In the genomic region with DNA sequence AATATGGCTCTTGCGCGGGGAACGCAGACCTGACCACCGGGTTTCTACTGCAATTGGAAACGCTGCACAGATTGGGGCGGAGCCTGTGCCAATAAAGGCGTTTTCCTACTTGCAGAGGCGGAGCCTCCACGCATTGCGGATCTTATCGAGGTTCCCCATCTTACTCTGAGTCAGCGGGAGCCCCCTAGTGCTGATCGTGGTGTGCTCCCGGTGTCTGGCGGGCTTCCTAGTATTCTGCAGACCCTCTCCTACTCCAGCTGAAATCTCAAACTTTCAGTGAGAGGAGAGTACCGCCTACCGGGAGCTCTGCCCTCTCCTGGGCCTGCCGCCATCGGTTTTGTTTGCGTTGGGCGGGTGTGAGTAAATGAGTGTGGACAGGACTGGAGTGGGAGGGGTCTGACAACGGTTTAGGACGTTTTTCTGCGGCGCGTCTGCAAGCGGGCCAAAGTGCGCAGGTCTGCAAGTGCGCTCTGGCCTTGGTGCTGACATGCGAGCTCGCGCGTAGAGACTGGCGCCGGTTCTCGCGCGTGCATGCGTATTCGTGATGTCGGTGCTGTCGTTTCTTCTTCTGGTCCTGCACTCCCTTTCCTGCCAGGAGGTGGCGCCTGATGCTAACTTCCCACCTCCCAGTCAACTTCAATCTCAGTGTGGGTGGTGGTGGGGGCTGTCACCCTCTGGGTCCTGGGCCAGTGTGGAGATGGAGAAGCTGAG, we compare ENCODE assay signal across 8 mouse cellular contexts. TPM values are rescaled to one million over a fixed set of nuclear protein-coding genes. Genes with fewer than 3 reads are reported as not detected.
A peak's percentile ranks its signal among the peaks of the same experiment; 100 is the strongest.
DNase-seq lines count a peak whose midpoint lies in the region; ATAC-seq lines count a peak whose summit lies in the region.

No protein-coding gene starts in this region.

- peaks cover 6% of the 10 kb centered on the region for H3K4me1 ChIP-seq in erythroblast, embryonic 14.5 days (ENCODE audit: control insufficient read depth)
- peaks cover 11% of the 10 kb centered on the region for H3K4me1 ChIP-seq in heart, embryonic 12.5 days (replicated peaks)
- H3K4me1 ChIP-seq in kidney, embryonic 15.5 days = peaks cover 23% of the 10 kb centered on the region

- peak; percentile 72 for DNase-seq in CD4-positive helper T cell, adult 2 months (ENCODE audit: low read depth, low spot score)
- peak; percentile 89 for DNase-seq in brain, embryonic 18.5 days (ENCODE audit: low read depth, low spot score)
- DNase-seq in liver = peak; percentile 78
- DNase-seq in monocyte, adult 2 months (ENCODE audit: low read depth in 1 of 2, low spot score in 2 of 2) = peak; percentile 9 to 11
- DNase-seq in spleen, postnatal 36 days (ENCODE audit: low spot score in 2 of 2) = peak; percentile 19 to 22

- H3K27me3 ChIP-seq in erythroblast, embryonic 14.5 days (ENCODE audit: control insufficient read depth) = peaks cover 34% of the 10 kb centered on the region
- peaks cover 89% of the 10 kb centered on the region for H3K27me3 ChIP-seq in heart, embryonic 12.5 days (replicated peaks)
- peaks cover 78% of the 10 kb centered on the region for H3K27me3 ChIP-seq in kidney, embryonic 15.5 days

- peak; percentile 73 for ATAC-seq in heart, embryonic 12.5 days (ENCODE audit: insufficient number of reproducible peaks, low FRiP score)
- peak; percentile 87 for ATAC-seq in kidney, embryonic 15.5 days (replicated peaks; ENCODE audit: low FRiP score)

- H3K9me3 ChIP-seq in erythroblast, embryonic 14.5 days (ENCODE audit: control insufficient read depth, low read length) = no peaks in the 10 kb centered on the region
- H3K9me3 ChIP-seq in heart, embryonic 12.5 days (replicated peaks) = no peaks in the 10 kb centered on the region
- no peaks in the 10 kb centered on the region for H3K9me3 ChIP-seq in kidney, embryonic 15.5 days (replicated peaks)

- H3K4me2 ChIP-seq in heart, embryonic 12.5 days = peak overlapping the region; percentile 76
- H3K4me2 ChIP-seq in kidney, embryonic 15.5 days = peak overlapping the region; percentile 78

- no peaks in the 10 kb centered on the region for H3K36me3 ChIP-seq in erythroblast, embryonic 14.5 days (ENCODE audit: control insufficient read depth)
- no peaks in the 10 kb centered on the region for H3K36me3 ChIP-seq in heart, embryonic 12.5 days
- H3K36me3 ChIP-seq in kidney, embryonic 15.5 days = no peaks in the 10 kb centered on the region

- no peak overlapping the region for H3K9ac ChIP-seq in heart, embryonic 12.5 days
- no peak overlapping the region for H3K9ac ChIP-seq in kidney, embryonic 15.5 days

- no peak overlapping the region for H3K27ac ChIP-seq in heart, embryonic 12.5 days (ENCODE audit: poor library complexity, severe bottlenecking)
- H3K27ac ChIP-seq in kidney, embryonic 15.5 days = peak overlapping the region; percentile 34; the same call in 1 of the 2 replicates

- WGBS in heart, embryonic 12.5 days = under 1% methylated on average over 43 of the region's 43 CpGs
- WGBS in kidney, embryonic 15.5 days = under 1% methylated on average over 43 of the region's 43 CpGs

- peak overlapping the region; percentile 16 for H3K4me3 ChIP-seq in erythroblast, embryonic 14.5 days (replicated peaks)
- peak overlapping the region; percentile 40 for H3K4me3 ChIP-seq in heart, embryonic 12.5 days
- peak overlapping the region; percentile 41 for H3K4me3 ChIP-seq in kidney, embryonic 15.5 days (replicated peaks)

RNA-seq across cellular contexts. Expression of a gene that starts 8.2 kb away (rescaled TPM):
- not detected in 2 replicates for polyA plus RNA-seq in erythroblast, embryonic 14.5 days (2012)
- 0.18 and 0.37 TPM in 2 replicates for polyA plus RNA-seq in heart, embryonic 12.5 days (2016; fragmentation: Nextera tagmentation; extraction: Ambion mirVana)
- 0.15 and 0.29 TPM in 2 replicates for polyA plus RNA-seq in kidney, embryonic 15.5 days (2015; fragmentation: Nextera tagmentation; extraction: Ambion mirVana)

RNA-seq across cellular contexts. Expression of a gene that starts 8.5 kb away (rescaled TPM):
- not detected in 2 replicates for polyA plus RNA-seq in erythroblast, embryonic 14.5 days (2012)
- polyA plus RNA-seq in heart, embryonic 12.5 days (2016; fragmentation: Nextera tagmentation; extraction: Ambion mirVana) = 0.22 and 0.27 TPM in 2 replicates
- 0.14 and 0.27 TPM in 2 replicates for polyA plus RNA-seq in kidney, embryonic 15.5 days (2015; fragmentation: Nextera tagmentation; extraction: Ambion mirVana)

RNA-seq across cellular contexts. Expression of a gene that starts 25.6 kb away (rescaled TPM):
- polyA plus RNA-seq in erythroblast, embryonic 14.5 days (2012) = not detected in 2 replicates
- polyA plus RNA-seq in heart, embryonic 12.5 days (2016; fragmentation: Nextera tagmentation; extraction: Ambion mirVana) = not detected in 2 replicates
- not detected in 2 replicates for polyA plus RNA-seq in kidney, embryonic 15.5 days (2015; fragmentation: Nextera tagmentation; extraction: Ambion mirVana)

RNA-seq across cellular contexts. Expression of a gene that starts 31.0 kb away (rescaled TPM):
- not detected in 2 replicates for polyA plus RNA-seq in erythroblast, embryonic 14.5 days (2012)
- polyA plus RNA-seq in heart, embryonic 12.5 days (2016; fragmentation: Nextera tagmentation; extraction: Ambion mirVana) = 3.1 and 5.8 TPM in 2 replicates
- polyA plus RNA-seq in kidney, embryonic 15.5 days (2015; fragmentation: Nextera tagmentation; extraction: Ambion mirVana) = 11.4 and 13.4 TPM in 2 replicates

RNA-seq across cellular contexts. Expression of a gene that starts 56.9 kb away (rescaled TPM):
- 0.03 TPM in 1 of 2 replicates, not detected in the other for polyA plus RNA-seq in erythroblast, embryonic 14.5 days (2012)
- 0.04 and 0.18 TPM in 2 replicates for polyA plus RNA-seq in heart, embryonic 12.5 days (2016; fragmentation: Nextera tagmentation; extraction: Ambion mirVana)
- 5.4 TPM in 2 replicates for polyA plus RNA-seq in kidney, embryonic 15.5 days (2015; fragmentation: Nextera tagmentation; extraction: Ambion mirVana)

Comparison
In these comparisons a context has a peak if more than half of its experiments do, and no peak if none do; other contexts are left out.
1. DNase-seq: peak in every context shown above with its lines; median percentile 89 in brain, embryonic 18.5 days; 78 in liver; 72 in CD4-positive helper T cell, adult 2 months; 20 in spleen, postnatal 36 days; 10 in monocyte, adult 2 months.